Mouse (Mus musculus): ENCODE results near the gene E4f1.

DNA sequence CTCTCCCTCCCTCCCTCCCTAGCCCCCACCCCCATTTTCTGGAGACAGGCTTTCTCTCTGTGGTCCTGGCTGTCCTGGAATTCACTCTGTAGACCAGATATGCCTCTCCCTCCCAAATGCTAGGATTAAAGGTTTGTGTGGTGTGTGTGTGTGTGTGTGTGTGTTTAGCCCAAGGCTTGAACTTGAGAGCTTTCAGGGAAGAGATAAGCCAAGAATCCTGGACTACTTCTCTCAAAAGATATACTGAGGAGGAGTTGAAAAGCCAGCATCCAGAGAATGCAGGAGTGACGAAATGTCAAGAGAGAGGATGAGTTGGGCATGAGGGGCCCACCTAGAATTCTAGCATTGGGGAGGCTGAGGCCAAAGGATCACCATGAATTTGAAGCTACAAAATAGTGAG lies 7.2 kb downstream of the E4f1 start:
- no peak for TF ChIP-seq CTCF (IDR thresholded peaks at IDR 0.05; ENCODE audit: low read depth, low read length)
- no peak for TF ChIP-seq GATA1 (IDR thresholded peaks at IDR 0.05; ENCODE audit: borderline replicate concordance, low read length)
- TF ChIP-seq POLR2AphosphoS5 (IDR thresholded peaks at IDR 0.05; ENCODE audit: insufficient replicate concordance, low read depth, low read length): no peak
